Mouse (Mus musculus) neural tube, embryonic 10.5 days (tissue): ENCODE measurements at regions not wholly inside any gene's neighbourhood (a gene's known extent, or its start where the extent isn't known, plus 50 kb on each side); places are given as distances from the start of the nearest gene placed in this dataset.

Source experiments
- DNase-seq: peaks from one replicate; pipeline ENCODE4 v3.0.0-alpha.2; 2017; ENCODE audit warnings: low spot score; ENCODE audit errors: extremely low spot score

GRCm38 (mm10) chr13:48165838-48166237, 95.2 kb upstream of the Id4 start:
- no peak for DNase-seq

- DNase-seq: no peak
Observed at GRCm38 (mm10) chr13:48167976-48168375, 93.1 kb upstream of the Id4 start.

GRCm38 (mm10) chr13:48171309-48171953, 89.6 kb upstream of the Id4 start:
- DNase-seq: no peak

- no peak for DNase-seq
Observed at GRCm38 (mm10) chr13:48171994-48172393, 89.0 kb upstream of the Id4 start.

- no peak for DNase-seq
Observed at GRCm38 (mm10) chr13:48192476-48192875, 68.6 kb upstream of the Id4 start.

- no peak for DNase-seq
Observed at GRCm38 (mm10) chr13:48193942-48194341, 67.1 kb upstream of the Id4 start.

GRCm38 (mm10) chr13:48207824-48208223, 53.2 kb upstream of the Id4 start:
- no peak for DNase-seq
